Mouse (Mus musculus) lung, embryonic 16.5 days (tissue): ENCODE measurements around the gene Ube2e1. TPM values are rescaled to one million over a fixed set of nuclear protein-coding genes. Genes with fewer than 3 reads are reported as not detected.

Source experiments
- ATAC-seq: fragments of 200-750 bp; cut with Nextera tagmentation; 2 replicates; pipeline ENCODE4 v1.8.0; 2017; ENCODE audit warnings: low read depth, mild to moderate bottlenecking, moderate library complexity
- H3K27ac ChIP-seq: fragments of 300-500 bp; sonication (generic); 2 replicates; pipeline ENCODE4 v1.5.1; 2014; ENCODE audit warnings: mild to moderate bottlenecking, control low read depth, low read length
- H3K27me3 ChIP-seq: fragments of 300-500 bp; sonication (generic); 2 replicates; pipeline ENCODE4 v1.6.1; 2014; ENCODE audit warnings: low read depth, low read length, mixed read lengths; ENCODE audit not compliant: control insufficient read depth, insufficient read depth
- H3K36me3 ChIP-seq: fragments of 300-500 bp; sonication (generic); 2 replicates; pipeline ENCODE4 v1.6.1; 2014; ENCODE audit warnings: low read length; ENCODE audit not compliant: control insufficient read depth, insufficient read depth
- H3K4me1 ChIP-seq: fragments of 300-500 bp; sonication (generic); replicated peaks from 2 replicates; pipeline ENCODE4 v1.6.1; 2014; ENCODE audit warnings: low read length, mixed read lengths; ENCODE audit not compliant: control insufficient read depth, insufficient read depth
- H3K4me2 ChIP-seq: fragments of 300-500 bp; sonication (generic); 2 replicates; pipeline ENCODE4 v1.6.1; 2014; ENCODE audit warnings: low read depth, low read length, control low read depth
- H3K4me3 ChIP-seq: fragments of 300-500 bp; sonication (generic); 2 replicates; pipeline ENCODE4 v1.5.1; 2014; ENCODE audit warnings: mild to moderate bottlenecking, low read length, control low read depth
- H3K9ac ChIP-seq: fragments of 300-500 bp; sonication (generic); 2 replicates; pipeline ENCODE4 v1.6.1; 2014; ENCODE audit warnings: low read length, control low read depth
- H3K9me3 ChIP-seq: fragments of 300-500 bp; sonication (generic); 2 replicates; pipeline ENCODE4 v1.6.1; 2016; ENCODE audit warnings: low read length; ENCODE audit not compliant: control insufficient read depth
- WGBS: fragments of 180-500 bp; shearing (Covaris S2); extraction: QIAGEN DNeasy Blood & Tissue Kit; methylation state at CpG from one replicate; pipeline ENCODE4 v1.1.7; 2014; 5-methylcytosine and 5-hydroxymethylcytosine counted together
- polyA plus RNA-seq: library from polyadenylated mRNA; unstranded; fragments of >200 nt; fragmentation: Nextera tagmentation; extraction: Ambion mirVana; gene quantifications from 2 replicates; pipeline ENCODE4 v1.2.1, GENCODE M21; 2015

Ube2e1 gene
- polyA plus RNA-seq, 1 experiment from 2014 or later, result 122 TPM

- Histone ChIP-seq H3K9me3 (no peaks in the 10 kb centered on the region), H3K4me1 (peaks cover 18% of the 10 kb centered on the region), H3K4me3 (peak overlapping the region; percentile 72), H3K4me2 (peak overlapping the region; percentile 74), H3K27ac (peak overlapping the region; percentile 78), H3K36me3 (0 out of 2 replicates have a peak, but pooled peaks cover 4% of the 10 kb centered on the region), H3K27me3 (no peaks in the 10 kb centered on the region), H3K9ac (peak overlapping the region; percentile 90)
- peak; percentile 83 for ATAC-seq
- WGBS, result under 1% methylated on average over 61 of the region's 99 CpGs
Measured at GRCm38 (mm10) chr14:18330789-18331692, 618 bp downstream of the Ube2e1 start.

DNA sequence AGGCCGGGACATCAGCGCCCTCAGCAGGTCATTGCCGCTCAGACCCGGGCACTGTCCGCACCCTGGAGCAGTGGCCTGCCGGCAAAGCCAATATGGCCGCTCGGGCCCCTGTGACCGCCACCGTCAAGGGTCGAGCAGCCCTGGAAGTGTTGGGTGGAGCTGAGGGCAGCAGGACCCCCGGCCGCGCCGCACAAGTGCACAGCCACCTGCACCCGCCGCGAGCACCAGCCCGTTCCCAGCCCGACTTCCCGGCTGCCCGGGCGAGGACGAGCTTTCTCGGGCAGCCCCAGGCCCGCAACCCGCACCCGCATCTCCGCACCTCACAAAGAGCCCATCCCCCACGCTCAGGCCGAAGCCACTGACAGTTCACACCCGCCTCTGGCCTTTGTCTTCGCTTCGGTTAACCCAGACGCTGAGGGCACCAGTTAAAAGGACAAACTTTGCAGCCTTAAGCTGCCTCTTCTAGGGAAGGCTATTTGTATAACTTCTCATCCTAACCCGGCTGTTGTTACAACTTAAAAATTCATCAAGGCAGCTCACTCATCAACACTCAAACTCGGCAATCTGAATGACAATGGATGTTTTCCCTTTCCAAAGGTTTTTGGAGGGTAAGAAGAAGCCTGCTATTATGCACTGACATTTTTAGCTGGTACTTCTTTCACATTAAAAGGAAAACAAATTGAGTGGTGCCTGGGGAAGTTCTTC is 4.5 kb downstream of the Ube2e1 start:
- H3K36me3 ChIP-seq, result 0 out of 2 replicates have a peak, but pooled peaks cover 4% of the 10 kb centered on the region
- peak overlapping the region; percentile 67 for H3K9ac ChIP-seq
- no peak overlapping the region for H3K27ac ChIP-seq
- 2% methylated on average over 32 of the region's 37 CpGs for WGBS
- no peaks in the 10 kb centered on the region for H3K9me3 ChIP-seq
- H3K27me3 ChIP-seq, result no peaks in the 10 kb centered on the region
- peak overlapping the region; percentile 53 for H3K4me3 ChIP-seq
- H3K4me1 ChIP-seq, result peaks cover 18% of the 10 kb centered on the region
- H3K4me2 ChIP-seq, result peak overlapping the region; percentile 81
- no peak for ATAC-seq

DNA sequence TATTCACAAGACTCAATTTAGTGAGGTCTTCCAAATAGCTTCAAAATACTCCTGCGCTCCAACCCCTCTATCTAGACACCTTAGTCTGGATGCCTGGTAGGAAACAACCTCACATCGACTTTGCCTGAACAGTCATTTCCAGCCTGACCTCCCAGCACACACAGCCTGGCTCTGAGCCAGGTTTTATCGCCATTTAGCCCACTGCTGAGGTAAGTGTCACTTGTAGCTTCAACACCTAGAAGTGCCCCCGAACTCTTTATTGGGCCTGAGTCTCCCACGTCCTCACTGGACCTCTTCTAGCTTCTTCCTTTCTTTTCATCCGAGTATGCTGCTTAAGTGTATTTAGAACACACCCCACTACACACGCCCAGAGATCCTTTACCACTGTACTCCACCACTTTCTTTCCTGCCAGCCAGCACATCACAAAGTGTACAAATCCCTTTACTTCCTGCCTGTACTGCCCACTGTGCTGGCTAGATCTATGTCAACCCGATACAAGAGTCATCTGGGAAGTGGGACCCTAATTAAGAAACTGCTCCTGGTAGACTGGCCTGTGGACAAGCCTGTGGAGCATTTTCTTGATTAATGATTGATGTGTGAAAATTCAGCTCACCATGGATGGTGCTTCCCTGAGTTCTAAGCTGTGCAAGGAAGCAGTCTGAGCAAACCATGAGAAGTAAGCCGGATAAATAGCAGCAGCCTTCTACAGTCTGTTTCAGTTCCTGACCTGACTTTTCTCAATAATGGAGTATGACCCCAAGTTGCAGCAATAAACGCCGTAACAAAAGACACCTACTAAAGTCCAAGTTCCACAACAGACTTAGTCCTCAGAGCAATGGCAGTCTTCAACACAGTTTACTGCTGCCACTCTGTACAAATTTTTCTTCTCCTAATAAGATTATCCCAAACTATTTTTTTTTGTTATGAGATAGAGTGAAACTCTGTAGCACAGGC is 13.9 kb downstream of the Ube2e1 start:
- H3K9ac ChIP-seq, result no peak overlapping the region
- no peaks in the 10 kb centered on the region for H3K27me3 ChIP-seq
- H3K9me3 ChIP-seq, result no peaks in the 10 kb centered on the region
- no peak overlapping the region for H3K4me2 ChIP-seq
- peak; percentile 47 for ATAC-seq
- H3K27ac ChIP-seq, result no peak overlapping the region
- no peak overlapping the region for H3K4me3 ChIP-seq
- H3K36me3 ChIP-seq, result no peaks in the 10 kb centered on the region
- 52% methylated on average over 11 of the region's 11 CpGs for WGBS
- peaks cover 5% of the 10 kb centered on the region for H3K4me1 ChIP-seq

DNA sequence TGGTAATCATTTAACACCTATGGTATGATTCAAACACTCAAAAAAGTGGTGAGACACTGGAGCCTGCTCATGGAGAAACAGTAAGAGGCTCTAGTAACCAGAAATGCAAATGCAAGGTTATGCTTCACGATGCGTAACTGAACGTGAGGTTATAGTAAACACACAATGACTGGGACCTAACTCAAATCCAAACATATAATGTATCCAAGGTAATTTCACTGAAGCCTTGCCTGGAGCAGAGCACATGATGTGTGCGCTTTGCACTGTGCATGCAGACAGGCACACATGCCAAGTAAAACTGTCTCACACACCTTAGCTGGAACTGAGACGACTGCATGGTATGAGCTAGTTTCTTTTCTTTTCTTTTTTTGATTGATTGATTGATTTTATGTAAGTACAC is 27.5 kb downstream of the Ube2e1 start:
- Histone ChIP-seq H3K4me3 (no peak overlapping the region), H3K36me3 (no peaks in the 10 kb centered on the region), H3K27me3 (no peaks in the 10 kb centered on the region), H3K27ac (no peak overlapping the region), H3K4me1 (no peaks in the 10 kb centered on the region), H3K9me3 (no peaks in the 10 kb centered on the region), H3K4me2 (no peak overlapping the region), H3K9ac (no peak overlapping the region)
- no peak for ATAC-seq
- WGBS, result 87% methylated on average over 5 of the region's 5 CpGs

- Histone ChIP-seq H3K9ac (no peak overlapping the region), H3K36me3 (no peaks in the 10 kb centered on the region), H3K4me1 (no peaks in the 10 kb centered on the region), H3K9me3 (no peaks in the 10 kb centered on the region), H3K27me3 (no peaks in the 10 kb centered on the region), H3K4me2 (no peak overlapping the region), H3K27ac (no peak overlapping the region), H3K4me3 (no peak overlapping the region)
- 0 out of 2 replicates have a peak, but pooled peaks have one; percentile 20 for ATAC-seq
- 78% methylated on average over 4 of the region's 4 CpGs for WGBS
Measured at GRCm38 (mm10) chr14:18303262-18303661, 28.4 kb downstream of the Ube2e1 start.

DNA sequence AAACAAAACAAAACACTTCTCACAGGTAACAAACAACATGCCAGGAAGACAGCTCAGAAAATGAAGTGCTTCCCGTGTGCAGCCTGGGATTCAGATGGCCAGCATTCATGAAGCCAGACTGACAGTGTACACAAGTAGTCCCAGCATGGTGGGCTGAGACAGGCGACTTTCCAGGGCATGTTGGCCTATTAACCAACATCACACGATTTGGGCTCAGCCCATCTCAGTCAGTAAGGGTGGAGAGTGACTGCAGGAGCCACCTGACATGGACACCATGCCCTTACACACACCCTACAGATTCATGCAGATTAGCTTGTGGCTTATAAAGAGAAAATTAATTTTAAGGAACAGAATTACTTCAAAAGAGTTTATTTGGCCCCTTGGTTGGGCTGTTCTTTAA is 28.9 kb downstream of the Ube2e1 start:
- Histone ChIP-seq H3K27ac (no peak overlapping the region), H3K4me1 (no peaks in the 10 kb centered on the region), H3K4me2 (no peak overlapping the region), H3K36me3 (no peaks in the 10 kb centered on the region), H3K4me3 (no peak overlapping the region), H3K9ac (no peak overlapping the region), H3K9me3 (no peaks in the 10 kb centered on the region), H3K27me3 (no peaks in the 10 kb centered on the region)
- WGBS, result 63% methylated on average over 3 of the region's 3 CpGs
- ATAC-seq, result no peak

- no peaks in the 10 kb centered on the region for H3K36me3 ChIP-seq
- H3K9me3 ChIP-seq, result no peaks in the 10 kb centered on the region
- peak; percentile 43 for ATAC-seq
- H3K4me3 ChIP-seq, result no peak overlapping the region
- H3K27me3 ChIP-seq, result no peaks in the 10 kb centered on the region
- H3K9ac ChIP-seq, result no peak overlapping the region
- H3K4me2 ChIP-seq, result no peak overlapping the region
- no peak overlapping the region for H3K27ac ChIP-seq
- 54% methylated on average over 3 of the region's 3 CpGs for WGBS
- no peaks in the 10 kb centered on the region for H3K4me1 ChIP-seq
Measured at GRCm38 (mm10) chr14:18301591-18301990, 30.1 kb downstream of the Ube2e1 start.

GRCm38 (mm10) chr14:18300676-18301075 is 31.0 kb downstream of the Ube2e1 start:
- H3K4me1 ChIP-seq, result no peaks in the 10 kb centered on the region
- no peak overlapping the region for H3K4me2 ChIP-seq
- ATAC-seq, result no peak
- no peaks in the 10 kb centered on the region for H3K36me3 ChIP-seq
- H3K27me3 ChIP-seq, result no peaks in the 10 kb centered on the region
- 88% methylated on average over 2 of the region's 2 CpGs for WGBS
- H3K9me3 ChIP-seq, result no peaks in the 10 kb centered on the region
- H3K4me3 ChIP-seq, result no peak overlapping the region
- no peak overlapping the region for H3K27ac ChIP-seq
- H3K9ac ChIP-seq, result no peak overlapping the region
